In the genomic region with DNA sequence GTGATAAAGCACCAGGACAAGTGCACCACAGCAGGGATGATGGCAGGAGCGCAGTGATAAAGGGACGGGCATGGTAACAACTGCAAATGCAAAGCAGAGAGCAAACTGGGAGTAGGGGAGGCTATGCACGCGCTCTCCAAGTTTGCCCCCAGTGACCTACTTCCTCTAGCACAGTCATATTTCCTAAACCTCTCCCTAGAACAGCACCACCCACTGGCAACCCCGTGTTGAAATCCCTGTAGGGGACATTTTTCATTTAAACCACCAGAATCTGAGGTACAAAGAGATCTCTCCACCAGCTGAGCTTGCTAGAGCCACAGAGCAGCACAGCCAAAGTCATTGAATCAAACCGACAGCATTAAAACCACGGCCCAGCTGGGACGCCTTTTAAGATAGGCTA, we compare ENCODE assay signal across 11 mouse cellular contexts. TPM values are rescaled to one million over a fixed set of nuclear protein-coding genes. Genes with fewer than 3 reads are reported as not detected.
DNase-seq lines count a peak whose midpoint lies in the region; ATAC-seq lines count a peak whose summit lies in the region.
"Had no signal": no experiment of that assay in that cellular context is flagged by ENCODE, and none has a peak within 500 bp of the region (broad histone marks: within the 10 kb centered on the region; RNA-seq: fewer than 3 reads in every experiment).

No protein-coding gene starts in this region.

- H3K27me3 ChIP-seq in heart, embryonic 11.5 days (ENCODE audit: control insufficient read depth, insufficient read depth, low read length): no peaks in the 10 kb centered on the region
- H3K27me3 ChIP-seq in erythroblast, embryonic 14.5 days (ENCODE audit: control insufficient read depth): no peaks in the 10 kb centered on the region
- no peaks in the 10 kb centered on the region for H3K27me3 ChIP-seq in midbrain, embryonic 10.5 days (ENCODE audit: low read depth, poor library complexity, severe bottlenecking)

- no peak overlapping the region for H3K4me3 ChIP-seq in heart, embryonic 11.5 days (ENCODE audit: low read depth, low read length)
- peak overlapping the region; percentile 56 for H3K4me3 ChIP-seq in erythroblast, embryonic 14.5 days (replicated peaks)
- H3K4me3 ChIP-seq in midbrain, embryonic 10.5 days: no peak overlapping the region

- H3K4me2 ChIP-seq in heart, embryonic 11.5 days: no peak overlapping the region

- intact Hi-C loops in heart, postnatal 14 days (cut with DNase I): loop anchor here (2.0 to 10.0 kb wide), 2 partner anchors 38 to 266 kb away; no protein-coding TSS in a partner anchor

- no peaks in the 10 kb centered on the region for H3K36me3 ChIP-seq in heart, embryonic 11.5 days (ENCODE audit: control insufficient read depth, insufficient read depth, low read length)
- peaks cover 99% of the 10 kb centered on the region for H3K36me3 ChIP-seq in erythroblast, embryonic 14.5 days (ENCODE audit: control insufficient read depth)
- H3K36me3 ChIP-seq in midbrain, embryonic 10.5 days: no peaks in the 10 kb centered on the region

- WGBS in heart, embryonic 11.5 days (ENCODE audit: insufficient replicate concordance): 74% methylated on average over 8 of the region's 8 CpGs
- 80% methylated on average over 8 of the region's 8 CpGs for WGBS in midbrain, embryonic 10.5 days

- peaks cover 18% of the 10 kb centered on the region for H3K4me1 ChIP-seq in heart, embryonic 11.5 days (ENCODE audit: control insufficient read depth, insufficient read depth, low read length)
- peaks cover 72% of the 10 kb centered on the region for H3K4me1 ChIP-seq in erythroblast, embryonic 14.5 days (ENCODE audit: control insufficient read depth)
- H3K4me1 ChIP-seq in midbrain, embryonic 10.5 days: no peaks in the 10 kb centered on the region

- H3K9me3 ChIP-seq in heart, embryonic 11.5 days (replicated peaks; ENCODE audit: control insufficient read depth, low read length): no peaks in the 10 kb centered on the region
- H3K9me3 ChIP-seq in erythroblast, embryonic 14.5 days (ENCODE audit: control insufficient read depth, low read length): no peaks in the 10 kb centered on the region
- H3K9me3 ChIP-seq in midbrain, embryonic 10.5 days (replicated peaks): no peaks in the 10 kb centered on the region

- ATAC-seq in heart, embryonic 11.5 days (replicated peaks; ENCODE audit: insufficient number of reproducible peaks, low FRiP score, low TSS enrichment): no peak
- ATAC-seq in megakaryocyte progenitor cell, adult 5-6 weeks (replicated peaks; ENCODE audit: poor library complexity): peak; percentile 15; the same call in 1 of the 2 replicates

- peak overlapping the region; percentile 75; the same call in 1 of the 2 replicates for H3K27ac ChIP-seq in heart, embryonic 11.5 days (ENCODE audit: low read depth, low read length)
- H3K27ac ChIP-seq in midbrain, embryonic 10.5 days (replicated peaks): no peak overlapping the region

- DNase-seq in heart, postnatal 14 days: no peak
- peak; percentile 19 for DNase-seq in retina, postnatal 1 day
- DNase-seq in retina, embryonic 14.5 days (ENCODE audit: low spot score): no peak
- no peak for DNase-seq in adrenal gland, postnatal 10 days
- DNase-seq in midbrain, embryonic 10.5 days (ENCODE audit: low spot score): no peak
- DNase-seq: cerebellum, adult 8-10 months; kidney, postnatal 14 days had no signal

- no peak overlapping the region for H3K9ac ChIP-seq in heart, embryonic 11.5 days (ENCODE audit: low read depth, low read length)

RNA-seq across cellular contexts. Expression of a gene that starts 32.7 kb away (rescaled TPM):
- polyA plus RNA-seq in heart, embryonic 11.5 days (2014; fragmentation: Nextera tagmentation; extraction: Ambion mirVana): 10.8 and 11.4 TPM in 2 replicates
- total RNA-seq in heart, postnatal 14 days (2021): 1 to 10 TPM; 1.2 to 1.6 TPM
- polyA plus RNA-seq in erythroblast, embryonic 14.5 days (2012): 4.4 and 5.5 TPM in 2 replicates
- total RNA-seq in megakaryocyte progenitor cell, adult 5-6 weeks (2015): 0.64 and 1.2 TPM in 2 replicates
- total RNA-seq in megakaryocyte progenitor cell, adult 5-6 weeks (2017): 0.98 and 4.0 TPM in 2 replicates
- 1 to 10 TPM; 5.3 to 5.8 TPM for total RNA-seq in adrenal gland, postnatal 10 days (2021)
- 2.4 and 2.9 TPM in 2 replicates for polyA plus RNA-seq in midbrain, embryonic 10.5 days (2016; fragmentation: Nextera tagmentation; extraction: Ambion mirVana)
- total RNA-seq: monocyte, adult 5-6 weeks had no signal

RNA-seq across cellular contexts. Expression of a gene that starts 45.4 kb away (rescaled TPM):
- polyA plus RNA-seq in heart, embryonic 11.5 days (2014; fragmentation: Nextera tagmentation; extraction: Ambion mirVana): 47.1 and 47.8 TPM in 2 replicates
- 100 to 1,000 TPM; 102 to 106 TPM for total RNA-seq in heart, postnatal 14 days (2021)
- polyA plus RNA-seq in erythroblast, embryonic 14.5 days (2012): 23.6 and 24.5 TPM in 2 replicates
- total RNA-seq in megakaryocyte progenitor cell, adult 5-6 weeks (2015): 17.3 and 20.9 TPM in 2 replicates
- 18.7 and 27.1 TPM in 2 replicates for total RNA-seq in megakaryocyte progenitor cell, adult 5-6 weeks (2017)
- 100 to 1,000 TPM; 115 to 119 TPM for total RNA-seq in adrenal gland, postnatal 10 days (2021)
- polyA plus RNA-seq in midbrain, embryonic 10.5 days (2016; fragmentation: Nextera tagmentation; extraction: Ambion mirVana): 24.5 and 30.9 TPM in 2 replicates
